Mouse (Mus musculus) NIH3T3 (cell line): ENCODE measurements around the gene Gabrp.

ENCODE experiments used
- DNase-seq: peaks from one replicate; pipeline ENCODE4 v3.0.0-alpha.2; 2012; ENCODE audit warnings: low read depth

Gene Gabrp

GRCm38 (mm10) chr11:33529576-33529975 lies 49.2 kb downstream of the Gabrp start:
- no peak for DNase-seq

- DNase-seq: no peak
These were observed 65.3 kb downstream of the Gabrp start, which contains the start of gene Ranbp17 for GRCm38 (mm10) chr11:33513376-33513991. TSS of gene Ranbp17 (minus strand) at chr11:33513746.

- no peak for DNase-seq
These were observed 65.8 kb downstream of the Gabrp start for GRCm38 (mm10) chr11:33512854-33513375.

- DNase-seq: no peak
These were observed 69.4 kb downstream of the Gabrp start for GRCm38 (mm10) chr11:33509401-33509800.
